Mouse (Mus musculus) limb, embryonic 14.5 days (tissue): ENCODE measurements around the gene E130114P18Rik. TPM values are rescaled to one million over a fixed set of nuclear protein-coding genes. Genes with fewer than 3 reads are reported as not detected.
A peak's percentile ranks its signal among the peaks of the same experiment; 100 is the strongest.

Experiments used
- ATAC-seq: fragments of 200-750 bp; cut with Nextera tagmentation; 2 replicates; pipeline ENCODE4 v1.8.0; 2017; ENCODE audit warnings: low read depth, moderate number of reproducible peaks, moderate TSS enrichment; ENCODE audit not compliant: low FRiP score
- DNase-seq: peaks from one replicate; pipeline ENCODE4 v3.0.0-alpha.2; 2015; ENCODE audit warnings: low spot score
- H3K27ac ChIP-seq: fragments of 300-500 bp; sonication (generic); replicated peaks from 2 replicates; pipeline ENCODE4 v1.5.1; 2014; ENCODE audit warnings: low read depth, mild to moderate bottlenecking, low read length, moderate library complexity, mixed read lengths
- H3K27me3 ChIP-seq: fragments of 300-500 bp; sonication (generic); 2 replicates; pipeline ENCODE4 v1.6.1; 2014; ENCODE audit warnings: low read length, mixed read lengths; ENCODE audit not compliant: control insufficient read depth, insufficient read depth
- H3K36me3 ChIP-seq: fragments of 300-500 bp; sonication (generic); 2 replicates; pipeline ENCODE4 v1.6.1; 2014; ENCODE audit warnings: mild to moderate bottlenecking, low read length, moderate library complexity, mixed read lengths; ENCODE audit not compliant: control insufficient read depth, insufficient read depth
- H3K4me1 ChIP-seq: fragments of 300-500 bp; sonication (generic); 2 replicates; pipeline ENCODE4 v1.6.1; 2014; ENCODE audit warnings: antibody characterized with exemption, low read length, mixed read lengths; ENCODE audit not compliant: control insufficient read depth, insufficient read depth
- H3K4me2 ChIP-seq: fragments of 300-500 bp; sonication (generic); replicated peaks from 2 replicates; pipeline ENCODE4 v1.6.1; 2014; ENCODE audit warnings: low read depth, mild to moderate bottlenecking, low read length, moderate library complexity; ENCODE audit not compliant: severe bottlenecking
- H3K4me3 ChIP-seq: fragments of 300-500 bp; sonication (generic); replicated peaks from 2 replicates; pipeline ENCODE4 v1.5.1; 2014; ENCODE audit warnings: low read length
- H3K9ac ChIP-seq: fragments of 300-500 bp; sonication (generic); 2 replicates; pipeline ENCODE4 v1.6.1; 2014; ENCODE audit warnings: mild to moderate bottlenecking, low read depth, low read length, moderate library complexity; ENCODE audit not compliant: severe bottlenecking
- H3K9me3 ChIP-seq: fragments of 300-500 bp; sonication (generic); 2 replicates; pipeline ENCODE4 v1.6.1; 2016; ENCODE audit warnings: low read length; ENCODE audit not compliant: control insufficient read depth
- POLR2A ChIP-seq: fragments of 200-500 bp; IDR thresholded peaks from 2 replicates; pipeline ENCODE4 v1.8.0; 2012; ENCODE audit warnings: inconsistent platforms, mild to moderate bottlenecking, moderate library complexity, borderline replicate concordance; ENCODE audit not compliant: insufficient read depth, insufficient read length; ENCODE audit errors: extremely low read depth
- WGBS: fragments of 180-500 bp; shearing (Covaris S2); extraction: QIAGEN DNeasy Blood & Tissue Kit; methylation state at CpG from one replicate; pipeline ENCODE4 v1.1.7; 2014; 5-methylcytosine and 5-hydroxymethylcytosine counted together
- polyA plus RNA-seq, 2 experiments: library from polyadenylated mRNA; depleted of rRNA in 1 of 2; stranded (reverse) in 1 of 2; unstranded in 1 of 2; fragments of >200 nt; fragmentation: Nextera tagmentation in 1 of 2; extraction: Ambion mirVana in 1 of 2; gene quantifications; 2 replicates each; pipeline versions ENCODE4 v1.2.1 to v1.2.3; 2012 to 2014

Gene E130114P18Rik
- polyA plus RNA-seq, 2 experiments = 2.2 to 4.9 TPM

GRCm38 (mm10) chr4:97569320-97569719 lies 208.6 kb downstream of the E130114P18Rik start:
- Histone ChIP-seq H3K9me3 (no peaks in the 10 kb centered on the region), H3K36me3 (no peaks in the 10 kb centered on the region), H3K4me2 (no peak overlapping the region), H3K27ac (no peak overlapping the region), H3K4me1 (no peaks in the 10 kb centered on the region), H3K4me3 (no peak overlapping the region), H3K9ac (no peak overlapping the region), H3K27me3 (no peaks in the 10 kb centered on the region)
- WGBS = 85% methylated on average over 3 of the region's 3 CpGs
- DNase-seq (no peak), ATAC-seq (no peak)
- TF ChIP-seq POLR2A = no peak

GRCm38 (mm10) chr4:97564656-97565055 lies 213.2 kb downstream of the E130114P18Rik start:
- Histone ChIP-seq H3K27ac (no peak overlapping the region), H3K4me1 (no peaks in the 10 kb centered on the region), H3K4me3 (no peak overlapping the region), H3K4me2 (no peak overlapping the region), H3K36me3 (no peaks in the 10 kb centered on the region), H3K9me3 (no peaks in the 10 kb centered on the region), H3K9ac (no peak overlapping the region), H3K27me3 (no peaks in the 10 kb centered on the region)
- ATAC-seq (no peak), DNase-seq (peak; percentile 49)
- no peak for TF ChIP-seq POLR2A
- 39% methylated on average over 4 of the region's 4 CpGs for WGBS

GRCm38 (mm10) chr4:97564199-97564598 lies 213.7 kb downstream of the E130114P18Rik start:
- Histone ChIP-seq H3K4me2 (no peak overlapping the region), H3K27me3 (no peaks in the 10 kb centered on the region), H3K36me3 (no peaks in the 10 kb centered on the region), H3K4me1 (no peaks in the 10 kb centered on the region), H3K27ac (no peak overlapping the region), H3K4me3 (no peak overlapping the region), H3K9ac (no peak overlapping the region), H3K9me3 (no peaks in the 10 kb centered on the region)
- ATAC-seq (no peak), DNase-seq (no peak)
- WGBS = 85% methylated on average over 6 of the region's 6 CpGs
- TF ChIP-seq POLR2A = no peak

GRCm38 (mm10) chr4:97557585-97557984 lies 220.3 kb downstream of the E130114P18Rik start:
- 65% methylated on average over 2 of the region's 2 CpGs for WGBS
- DNase-seq = no peak
- no peaks in the 10 kb centered on the region for H3K9me3 ChIP-seq
- H3K36me3 ChIP-seq = no peaks in the 10 kb centered on the region
- no peak for ATAC-seq
- no peak overlapping the region for H3K27ac ChIP-seq
- TF ChIP-seq POLR2A = no peak
- no peaks in the 10 kb centered on the region for H3K27me3 ChIP-seq
- no peak overlapping the region for H3K4me3 ChIP-seq
- H3K4me2 ChIP-seq = no peak overlapping the region
- H3K4me1 ChIP-seq = no peaks in the 10 kb centered on the region
- no peak overlapping the region for H3K9ac ChIP-seq

GRCm38 (mm10) chr4:97544016-97544415 lies 233.9 kb downstream of the E130114P18Rik start:
- WGBS = 47% methylated on average over 5 of the region's 5 CpGs
- Histone ChIP-seq H3K27ac (no peak overlapping the region), H3K4me3 (no peak overlapping the region), H3K36me3 (no peaks in the 10 kb centered on the region), H3K27me3 (no peaks in the 10 kb centered on the region), H3K9me3 (no peaks in the 10 kb centered on the region), H3K4me1 (no peaks in the 10 kb centered on the region), H3K4me2 (no peak overlapping the region), H3K9ac (no peak overlapping the region)
- no peak for TF ChIP-seq POLR2A
- DNase-seq = no peak
- ATAC-seq = no peak

- Histone ChIP-seq H3K4me3 (no peak overlapping the region), H3K9ac (no peak overlapping the region), H3K36me3 (no peaks in the 10 kb centered on the region), H3K27ac (no peak overlapping the region), H3K9me3 (no peaks in the 10 kb centered on the region), H3K4me2 (no peak overlapping the region), H3K27me3 (no peaks in the 10 kb centered on the region), H3K4me1 (no peaks in the 10 kb centered on the region)
- ATAC-seq = no peak
- no peak for DNase-seq
- 49% methylated on average over 2 of the region's 2 CpGs for WGBS
- no peak for TF ChIP-seq POLR2A
Measured at GRCm38 (mm10) chr4:97532072-97532471, 245.8 kb downstream of the E130114P18Rik start.
